Mouse (Mus musculus) liver, embryonic 11.5 days (tissue): ENCODE data around the gene Calcoco1. TPM values are rescaled to one million over a fixed set of nuclear protein-coding genes. Genes with fewer than 3 reads are reported as not detected.

Experiments
- ATAC-seq: fragments of 200-750 bp; cut with Nextera tagmentation; replicated peaks from 2 replicates; pipeline ENCODE4 v1.8.0; 2017; ENCODE audit warnings: moderate number of reproducible peaks, mild to moderate bottlenecking, moderate TSS enrichment, moderate library complexity; ENCODE audit not compliant: low FRiP score
- DNase-seq: peaks from one replicate; pipeline ENCODE4 v3.0.0-alpha.2; 2017; ENCODE audit warnings: low spot score
- H3K27ac ChIP-seq: fragments of 300-500 bp; sonication (generic); 2 replicates; pipeline ENCODE4 v1.5.1; 2014; ENCODE audit warnings: mild to moderate bottlenecking, low read depth, low read length, control low read depth
- H3K27me3 ChIP-seq: fragments of 300-500 bp; sonication (generic); replicated peaks from 2 replicates; pipeline ENCODE4 v1.6.1; 2014; ENCODE audit warnings: low read length, mixed read lengths; ENCODE audit not compliant: control insufficient read depth, insufficient read depth
- H3K36me3 ChIP-seq: fragments of 300-500 bp; sonication (generic); 2 replicates; pipeline ENCODE4 v1.6.1; 2014; ENCODE audit warnings: mild to moderate bottlenecking, low read length, moderate library complexity, mixed read lengths; ENCODE audit not compliant: control insufficient read depth, insufficient read depth
- H3K4me1 ChIP-seq: fragments of 300-500 bp; sonication (generic); replicated peaks from 2 replicates; pipeline ENCODE4 v1.6.1; 2014; ENCODE audit warnings: low read length, mixed read lengths; ENCODE audit not compliant: control insufficient read depth, insufficient read depth
- H3K4me2 ChIP-seq: fragments of 300-500 bp; sonication (generic); 2 replicates; pipeline ENCODE4 v1.6.1; 2014; ENCODE audit warnings: mild to moderate bottlenecking, control low read depth, moderate library complexity
- H3K4me3 ChIP-seq: fragments of 300-500 bp; sonication (generic); 2 replicates; pipeline ENCODE4 v1.5.1; 2014; ENCODE audit warnings: low read depth, low read length, control low read depth
- H3K9ac ChIP-seq: fragments of 300-500 bp; sonication (generic); 2 replicates; pipeline ENCODE4 v1.6.1; 2014; ENCODE audit warnings: low read depth, low read length, control low read depth
- H3K9me3 ChIP-seq: fragments of 300-500 bp; sonication (generic); 2 replicates; pipeline ENCODE4 v1.6.1; 2016; ENCODE audit warnings: low read length, inconsistent platforms, mixed read lengths; ENCODE audit not compliant: control insufficient read depth
- WGBS: fragments of 180-500 bp; shearing (Covaris S2); extraction: QIAGEN DNeasy Blood & Tissue Kit; methylation state at CpG from one replicate; pipeline ENCODE4 v1.1.7; 2014; 5-methylcytosine and 5-hydroxymethylcytosine counted together
- polyA plus RNA-seq: library from polyadenylated mRNA; unstranded; fragments of >200 nt; fragmentation: Nextera tagmentation; extraction: Ambion mirVana; gene quantifications from 2 replicates; pipeline ENCODE4 v1.2.1, GENCODE M21; 2014

Gene Calcoco1
- polyA plus RNA-seq, 1 experiment from 2014 or later = 15.0 TPM

DNA sequence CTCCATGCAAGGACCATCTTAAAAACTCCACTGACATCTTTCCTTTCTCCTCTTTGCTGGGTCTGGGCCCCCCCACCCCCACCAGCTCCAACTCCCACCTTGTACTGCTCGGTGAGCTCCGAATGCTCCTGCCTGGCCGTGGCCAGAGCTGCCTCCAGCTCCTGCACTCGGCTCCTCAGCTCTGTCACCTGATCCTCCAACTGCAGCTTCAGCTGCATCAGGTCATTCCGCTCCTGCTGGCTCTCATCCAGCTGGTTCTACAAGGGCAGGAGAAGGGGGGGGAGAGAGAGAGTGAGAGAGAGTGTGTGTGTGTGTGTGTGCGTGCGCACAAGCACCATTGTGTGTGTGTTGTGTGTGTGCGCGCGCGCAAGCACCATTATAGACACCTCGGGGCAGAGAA is 5.8 kb downstream of the Calcoco1 start:
- DNase-seq = no peak
- H3K9ac ChIP-seq = no peak overlapping the region
- 0 out of 2 replicates have a peak, but pooled peaks cover 2% of the 10 kb centered on the region for H3K4me1 ChIP-seq
- H3K27ac ChIP-seq = no peak overlapping the region
- 0 out of 2 replicates have a peak, but pooled peaks cover 2% of the 10 kb centered on the region for H3K36me3 ChIP-seq
- 71% methylated on average over 12 of the region's 12 CpGs for WGBS
- H3K4me2 ChIP-seq = no peak overlapping the region
- no peaks in the 10 kb centered on the region for H3K27me3 ChIP-seq
- H3K9me3 ChIP-seq = no peaks in the 10 kb centered on the region
- H3K4me3 ChIP-seq = no peak overlapping the region
- ATAC-seq = no peak

- no peak overlapping the region for H3K4me2 ChIP-seq
- DNase-seq = no peak
- H3K27ac ChIP-seq = no peak overlapping the region
- H3K27me3 ChIP-seq = peaks cover 2% of the 10 kb centered on the region; the same call in 1 of the 2 replicates
- no peaks in the 10 kb centered on the region for H3K4me1 ChIP-seq
- H3K36me3 ChIP-seq = no peaks in the 10 kb centered on the region
- no peak overlapping the region for H3K4me3 ChIP-seq
- H3K9ac ChIP-seq = no peak overlapping the region
- WGBS = 72% methylated on average over 6 of the region's 6 CpGs
- H3K9me3 ChIP-seq = no peaks in the 10 kb centered on the region
- no peak for ATAC-seq
Measured at GRCm38 (mm10) chr15:102707736-102708269, 14.2 kb downstream of the Calcoco1 start.

GRCm38 (mm10) chr15:102705923-102706503 is 16.0 kb downstream of the Calcoco1 start:
- no peak for ATAC-seq
- H3K9ac ChIP-seq = no peak overlapping the region
- no peak overlapping the region for H3K27ac ChIP-seq
- H3K4me3 ChIP-seq = no peak overlapping the region
- no peak overlapping the region for H3K4me2 ChIP-seq
- H3K4me1 ChIP-seq = no peaks in the 10 kb centered on the region
- H3K9me3 ChIP-seq = no peaks in the 10 kb centered on the region
- no peaks in the 10 kb centered on the region for H3K36me3 ChIP-seq
- 72% methylated on average over 7 of the region's 7 CpGs for WGBS
- H3K27me3 ChIP-seq = peaks cover 3% of the 10 kb centered on the region
- DNase-seq = no peak

DNA sequence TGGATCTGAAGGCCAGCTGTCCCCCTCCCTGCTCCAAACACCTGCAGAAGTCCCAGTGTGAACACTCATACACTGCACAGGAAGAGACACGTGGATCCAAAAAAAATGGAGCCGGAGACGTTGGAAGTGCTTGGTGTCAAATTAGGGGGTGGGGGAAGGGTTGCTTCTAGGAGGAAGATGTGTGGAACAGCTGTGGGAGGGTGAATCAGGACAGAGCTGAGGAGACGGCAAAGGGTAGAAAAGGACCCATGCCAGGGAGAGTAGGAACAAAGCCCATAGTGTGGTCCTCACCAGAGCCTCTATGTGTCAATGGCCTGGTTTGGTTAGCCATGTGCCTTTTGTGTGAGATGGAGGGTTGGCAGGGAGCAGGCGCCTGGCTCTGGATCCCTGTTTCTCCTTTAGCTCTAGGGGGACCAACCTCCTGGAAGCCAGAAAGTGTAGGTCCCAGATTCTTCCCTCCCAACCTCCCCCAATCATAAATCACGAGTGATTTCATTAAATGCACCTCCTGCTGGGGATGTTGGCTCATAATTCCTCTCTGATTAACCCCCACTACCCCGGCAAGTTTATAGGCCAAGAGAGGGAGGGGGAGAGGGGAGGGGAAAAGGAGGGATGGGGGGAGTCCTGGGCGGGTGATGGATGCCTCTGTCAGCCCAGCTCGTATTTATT is 16.6 kb downstream of the Calcoco1 start:
- DNase-seq = no peak
- H3K9ac ChIP-seq = no peak overlapping the region

DNA sequence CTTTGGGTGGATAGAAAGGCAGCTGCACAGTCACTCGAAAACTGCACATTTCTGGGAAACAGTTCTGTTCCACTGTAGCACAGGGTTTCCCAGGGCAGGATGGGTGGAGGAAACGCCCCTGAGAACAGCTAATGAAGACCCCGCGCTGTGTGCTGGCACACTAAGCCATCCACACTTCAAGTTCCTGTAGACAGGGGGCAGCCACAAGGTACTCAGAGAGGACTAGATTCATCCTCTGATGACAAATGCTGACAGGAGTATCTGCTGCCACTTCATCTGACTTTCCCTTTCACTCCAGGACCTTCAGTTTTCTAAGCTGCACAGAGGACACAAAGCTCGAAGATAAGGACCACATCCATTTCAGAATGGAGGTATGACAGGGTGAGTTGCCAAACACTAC is 17.2 kb downstream of the Calcoco1 start:
- Histone ChIP-seq H3K4me2 (no peak overlapping the region), H3K36me3 (no peaks in the 10 kb centered on the region), H3K27me3 (peaks cover 5% of the 10 kb centered on the region), H3K27ac (no peak overlapping the region), H3K4me3 (no peak overlapping the region), H3K9me3 (no peaks in the 10 kb centered on the region), H3K4me1 (no peaks in the 10 kb centered on the region), H3K9ac (no peak overlapping the region)
- 64% methylated on average over 5 of the region's 5 CpGs for WGBS
- ATAC-seq (no peak), DNase-seq (no peak)

More for the DNA sequence above, 16.6 kb downstream of the Calcoco1 start:
- no peaks in the 10 kb centered on the region for H3K36me3 ChIP-seq
- 57% methylated on average over 9 of the region's 9 CpGs for WGBS
- no peaks in the 10 kb centered on the region for H3K9me3 ChIP-seq
- peaks cover 5% of the 10 kb centered on the region for H3K27me3 ChIP-seq
- H3K4me3 ChIP-seq = no peak overlapping the region
- H3K27ac ChIP-seq = no peak overlapping the region
- no peak overlapping the region for H3K4me2 ChIP-seq
- ATAC-seq = no peak
- H3K4me1 ChIP-seq = no peaks in the 10 kb centered on the region

GRCm38 (mm10) chr15:102702972-102703371 is 19.0 kb downstream of the Calcoco1 start:
- H3K4me2 ChIP-seq = no peak overlapping the region
- H3K27me3 ChIP-seq = peaks cover 21% of the 10 kb centered on the region
- no peaks in the 10 kb centered on the region for H3K4me1 ChIP-seq
- ATAC-seq = no peak
- no peak overlapping the region for H3K4me3 ChIP-seq
- DNase-seq = no peak
- no peak overlapping the region for H3K9ac ChIP-seq
- H3K36me3 ChIP-seq = no peaks in the 10 kb centered on the region
- WGBS = 77% methylated on average over 3 of the region's 3 CpGs
- H3K27ac ChIP-seq = no peak overlapping the region
- H3K9me3 ChIP-seq = no peaks in the 10 kb centered on the region

DNA sequence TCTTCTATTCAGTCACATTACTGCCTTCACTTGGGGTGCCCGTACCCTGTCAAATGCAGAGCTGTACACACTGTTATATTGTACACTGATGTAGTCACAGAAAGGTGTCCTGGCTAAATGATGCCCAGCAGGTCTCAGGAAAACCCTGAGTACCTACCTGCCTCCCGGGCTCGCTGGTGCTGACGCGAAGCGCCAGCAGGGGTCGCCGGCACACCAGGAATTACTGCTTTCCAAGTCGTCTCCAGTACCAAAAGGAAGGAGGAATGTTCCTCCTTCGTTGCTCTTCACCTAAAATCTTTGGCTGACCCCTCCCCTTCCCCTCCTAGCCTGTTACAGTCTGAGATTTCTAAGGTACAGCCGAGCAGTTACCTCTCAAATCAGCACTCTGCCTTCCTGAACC is 23.8 kb downstream of the Calcoco1 start:
- peak; percentile 62 for DNase-seq
- H3K4me1 ChIP-seq = no peaks in the 10 kb centered on the region
- H3K9ac ChIP-seq = no peak overlapping the region
- peaks cover 67% of the 10 kb centered on the region for H3K27me3 ChIP-seq
- H3K27ac ChIP-seq = no peak overlapping the region
- no peak overlapping the region for H3K4me3 ChIP-seq
- no peak for ATAC-seq
- H3K36me3 ChIP-seq = no peaks in the 10 kb centered on the region
- no peaks in the 10 kb centered on the region for H3K9me3 ChIP-seq
- H3K4me2 ChIP-seq = no peak overlapping the region
- 1% methylated on average over 11 of the region's 11 CpGs for WGBS

GRCm38 (mm10) chr15:102696899-102697298 is 25.1 kb downstream of the Calcoco1 start:
- H3K4me2 ChIP-seq = no peak overlapping the region
- no peaks in the 10 kb centered on the region for H3K9me3 ChIP-seq
- no peak overlapping the region for H3K9ac ChIP-seq
- H3K4me1 ChIP-seq = no peaks in the 10 kb centered on the region
- DNase-seq (no peak), ATAC-seq (no peak)
- H3K4me3 ChIP-seq = no peak overlapping the region
- WGBS = 49% methylated on average over 3 of the region's 3 CpGs
- H3K27me3 ChIP-seq = peaks cover 80% of the 10 kb centered on the region
- H3K27ac ChIP-seq = no peak overlapping the region
- no peaks in the 10 kb centered on the region for H3K36me3 ChIP-seq

- Histone ChIP-seq H3K27me3 (peaks cover 83% of the 10 kb centered on the region), H3K9ac (no peak overlapping the region), H3K4me3 (no peak overlapping the region; the same call in 1 of the 2 replicates), H3K9me3 (no peaks in the 10 kb centered on the region), H3K4me1 (no peaks in the 10 kb centered on the region), H3K36me3 (no peaks in the 10 kb centered on the region), H3K4me2 (peak overlapping the region; percentile 76), H3K27ac (no peak overlapping the region)
- 3% methylated on average over 11 of the region's 11 CpGs for WGBS
- no peak for DNase-seq
- ATAC-seq = peak; percentile 47; the same call in 1 of the 2 replicates
Measured at GRCm38 (mm10) chr15:102693600-102693999, 28.4 kb downstream of the Calcoco1 start.
